In the genomic region with DNA sequence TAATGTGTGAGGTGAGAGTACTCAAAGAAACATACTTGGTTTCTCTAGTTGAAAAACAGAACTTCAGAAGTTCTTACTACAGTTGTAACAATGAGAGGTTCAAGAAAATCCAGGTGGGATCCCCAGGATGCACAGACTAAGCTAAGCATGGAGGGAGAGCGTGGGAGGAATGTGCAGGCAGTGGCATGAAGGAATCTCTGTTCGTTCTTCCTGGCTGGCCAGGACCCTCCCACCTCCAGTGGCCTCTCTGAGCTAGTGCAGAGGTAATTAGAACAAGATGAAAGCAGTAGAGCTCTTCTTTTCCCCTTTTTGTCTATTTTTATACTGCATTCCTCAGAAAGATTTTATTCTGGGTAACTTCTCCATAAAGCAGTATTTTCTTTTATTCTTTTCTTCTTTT, we compare ENCODE assay signal across 18 mouse cellular contexts.
"Had no signal": no experiment of that assay in that cellular context is flagged by ENCODE, and none has a peak within 500 bp of the region (broad histone marks: within the 10 kb centered on the region; RNA-seq: fewer than 3 reads in every experiment).

No protein-coding gene starts in this region.

- H3K4me3 ChIP-seq: left cerebral cortex, adult 2 months; liver, embryonic 13.5 days; midbrain, embryonic 12.5 days; midbrain, embryonic 15.5 days; neural tube, embryonic 12.5 days; neural tube, embryonic 15.5 days had no signal

- H3K4me1 ChIP-seq: liver, embryonic 13.5 days; midbrain, embryonic 12.5 days; midbrain, embryonic 15.5 days; neural tube, embryonic 12.5 days; neural tube, embryonic 15.5 days had no signal

- H3K9ac ChIP-seq: liver, embryonic 13.5 days; midbrain, embryonic 12.5 days; midbrain, embryonic 15.5 days; neural tube, embryonic 12.5 days; neural tube, embryonic 15.5 days had no signal

- H3K36me3 ChIP-seq: liver, embryonic 13.5 days; midbrain, embryonic 12.5 days; midbrain, embryonic 15.5 days; neural tube, embryonic 12.5 days; neural tube, embryonic 15.5 days had no signal

- DNase-seq: kidney, postnatal 25 days; layer of hippocampus, postnatal 36 days; liver, embryonic 13.5 days; lung, adult 2 months; lung, postnatal 14 days; lung, postnatal 4 days; right cerebral cortex, adult 18-20 months; right cerebral cortex, postnatal 14 days; right cerebral cortex, postnatal 4 days; thymus, adult 2 months; thymus, postnatal 25 days had no signal

- H3K27ac ChIP-seq: left cerebral cortex, adult 2 months; liver, embryonic 13.5 days; midbrain, embryonic 12.5 days; midbrain, embryonic 15.5 days; neural tube, embryonic 12.5 days; neural tube, embryonic 15.5 days; stomach, postnatal 0 days had no signal

- H3K4me2 ChIP-seq: liver, embryonic 13.5 days; midbrain, embryonic 12.5 days; midbrain, embryonic 15.5 days; neural tube, embryonic 12.5 days; neural tube, embryonic 15.5 days had no signal

- ATAC-seq: intestine, postnatal 0 days; midbrain, embryonic 15.5 days had no signal

- H3K27me3 ChIP-seq: liver, embryonic 13.5 days; midbrain, embryonic 12.5 days; midbrain, embryonic 15.5 days; neural tube, embryonic 12.5 days; neural tube, embryonic 15.5 days had no signal

- H3K9me3 ChIP-seq: liver, embryonic 13.5 days; midbrain, embryonic 12.5 days; midbrain, embryonic 15.5 days; neural tube, embryonic 12.5 days; neural tube, embryonic 15.5 days had no signal
